Mouse (Mus musculus): Measurements from ENCODE around the gene Gm5788.
"Not testable (repeated sequence)": the region's sequence is repeated elsewhere in the genome, so short reads cannot be mapped to it uniquely, and the experiment has no call there.

GRCm38 (mm10) chr12:87482482-87482881, 12.0 kb upstream of the Gm5788 start:
- TF ChIP-seq POLR2A, CTCF (IDR thresholded peaks at IDR 0.05; ENCODE audit: insufficient read depth, low read depth, low read length): not testable (repeated sequence)
